Mouse (Mus musculus) ES-Bruce4 (cell line): ENCODE measurements around the gene Ech1.

ENCODE experiments used
- CTCF ChIP-seq: IDR thresholded peaks from one replicate; pipeline ENCODE4 v1.8.1; 2011; ENCODE audit warnings: low read depth, low read length
- EP300 ChIP-seq: IDR thresholded peaks from 2 replicates; pipeline ENCODE4 v1.6.1; 2011; ENCODE audit warnings: low read depth, low read length; ENCODE audit not compliant: insufficient read depth
- POLR2A ChIP-seq: IDR thresholded peaks from one replicate; pipeline ENCODE4 v1.8.1; 2011; ENCODE audit warnings: low read length; ENCODE audit not compliant: insufficient read depth

- TF ChIP-seq EP300 (no peak), CTCF (no peak), POLR2A (no peak)
Observed at GRCm38 (mm10) chr7:28859953-28860352, 34.9 kb downstream of the Ech1 start.
